Mouse (Mus musculus) limb, embryonic 13.5 days (tissue): ENCODE data around the gene Cyp4f40. TPM values are rescaled to one million over a fixed set of nuclear protein-coding genes. Genes with fewer than 3 reads are reported as not detected.
"Not testable (repeated sequence)": the region's sequence is repeated elsewhere in the genome, so short reads cannot be mapped to it uniquely, and the experiment has no call there.

Experiments
- ATAC-seq: fragments of 200-750 bp; cut with Nextera tagmentation; 2 replicates; pipeline ENCODE4 v1.8.0; 2017; ENCODE audit warnings: low read depth, moderate number of reproducible peaks, moderate TSS enrichment; ENCODE audit not compliant: low FRiP score
- H3K27ac ChIP-seq: fragments of 300-500 bp; sonication (generic); 2 replicates; pipeline ENCODE4 v1.5.1; 2015; ENCODE audit warnings: inconsistent platforms, mild to moderate bottlenecking, moderate library complexity
- H3K27me3 ChIP-seq: fragments of 300-500 bp; sonication (generic); 2 replicates; pipeline ENCODE4 v1.6.1; 2015; ENCODE audit warnings: mild to moderate bottlenecking, inconsistent platforms
- H3K36me3 ChIP-seq: fragments of 300-500 bp; sonication (generic); 2 replicates; pipeline ENCODE4 v1.6.1; 2015; ENCODE audit warnings: inconsistent platforms, mild to moderate bottlenecking, moderate library complexity
- H3K4me1 ChIP-seq: fragments of 300-500 bp; sonication (generic); 2 replicates; pipeline ENCODE4 v1.6.1; 2015; ENCODE audit warnings: inconsistent platforms
- H3K4me2 ChIP-seq: fragments of 300-500 bp; sonication (generic); replicated peaks from 2 replicates; pipeline ENCODE4 v1.6.1; 2015; ENCODE audit warnings: inconsistent platforms, mild to moderate bottlenecking, moderate library complexity
- H3K4me3 ChIP-seq: fragments of 300-500 bp; sonication (generic); 2 replicates; pipeline ENCODE4 v1.5.1; 2015; ENCODE audit warnings: moderate library complexity, mild to moderate bottlenecking, inconsistent platforms
- H3K9ac ChIP-seq: fragments of 300-500 bp; sonication (generic); 2 replicates; pipeline ENCODE4 v1.6.1; 2015; ENCODE audit warnings: mild to moderate bottlenecking, inconsistent platforms
- H3K9me3 ChIP-seq: fragments of 300-500 bp; sonication (generic); 2 replicates; pipeline ENCODE4 v1.6.1; 2016; ENCODE audit warnings: inconsistent platforms
- WGBS: fragments of 180-500 bp; shearing (Covaris S2); methylation state at CpG from one replicate; pipeline ENCODE4 v1.1.7; 2015; 5-methylcytosine and 5-hydroxymethylcytosine counted together
- polyA plus RNA-seq: library from polyadenylated mRNA; unstranded; fragments of >200 nt; fragmentation: Nextera tagmentation; extraction: Ambion mirVana; gene quantifications from 2 replicates; pipeline ENCODE4 v1.2.1, GENCODE M21; 2015

The Cyp4f40 gene
- polyA plus RNA-seq, 1 experiment from 2014 or later, result not detected

GRCm38 (mm10) chr17:32722771-32723170, 64.1 kb downstream of the Cyp4f40 start:
- H3K27ac ChIP-seq, result no peak overlapping the region
- no peaks in the 10 kb centered on the region for H3K4me1 ChIP-seq
- H3K27me3 ChIP-seq, result no peaks in the 10 kb centered on the region
- 76% methylated on average over 7 of the region's 7 CpGs for WGBS
- ATAC-seq, result no peak
- H3K9me3 ChIP-seq, result peaks cover 9% of the 10 kb centered on the region
- H3K36me3 ChIP-seq, result no peaks in the 10 kb centered on the region
- H3K4me3 ChIP-seq, result no peak overlapping the region
- H3K9ac ChIP-seq, result no peak overlapping the region
- no peak overlapping the region for H3K4me2 ChIP-seq

GRCm38 (mm10) chr17:32726360-32726759, 67.7 kb downstream of the Cyp4f40 start:
- not testable (repeated sequence) for H3K9ac ChIP-seq, H3K9me3 ChIP-seq, H3K27ac ChIP-seq, H3K27me3 ChIP-seq, H3K4me1 ChIP-seq, ATAC-seq, H3K4me2 ChIP-seq, H3K36me3 ChIP-seq, H3K4me3 ChIP-seq

Other genes with a start within 250 kb of the Cyp4f40 start
- 0.09 TPM in 2 replicates for gene Pglyrp2, start 234.7 kb upstream of the Cyp4f40 start, polyA plus RNA-seq
- gene Cyp4f39, start 206.2 kb upstream of the Cyp4f40 start, polyA plus RNA-seq, result 0.79 and 1.9 TPM in 2 replicates
- gene Cyp4f17, start 152.8 kb upstream of the Cyp4f40 start, polyA plus RNA-seq, result 16.3 and 17.7 TPM in 2 replicates
- gene Cyp4f16, start 122.3 kb upstream of the Cyp4f40 start, polyA plus RNA-seq, result 23.9 and 27.2 TPM in 2 replicates
- gene Cyp4f37, start 37.6 kb upstream of the Cyp4f40 start, polyA plus RNA-seq, result not detected in 2 replicates
- gene Cyp4f15, start 26.7 kb downstream of the Cyp4f40 start, polyA plus RNA-seq, result 0.13 and 0.36 TPM in 2 replicates
- 46.3 and 50.3 TPM in 2 replicates for gene Zfp871, start 129.4 kb downstream of the Cyp4f40 start, polyA plus RNA-seq
- 5.3 and 5.8 TPM in 2 replicates for gene Zfp811, start 151.0 kb downstream of the Cyp4f40 start, polyA plus RNA-seq
- gene Zfp799, start 171.4 kb downstream of the Cyp4f40 start, polyA plus RNA-seq, result 21.7 and 22.0 TPM in 2 replicates
- 7.1 and 9.5 TPM in 2 replicates for gene Zfp870, start 232.7 kb downstream of the Cyp4f40 start, polyA plus RNA-seq